Mouse (Mus musculus): ENCODE data around the gene AU022751.
"Not testable (repeated sequence)": the region's sequence is repeated elsewhere in the genome, so short reads cannot be mapped to it uniquely, and the experiment has no call there.

AU022751 gene

DNA sequence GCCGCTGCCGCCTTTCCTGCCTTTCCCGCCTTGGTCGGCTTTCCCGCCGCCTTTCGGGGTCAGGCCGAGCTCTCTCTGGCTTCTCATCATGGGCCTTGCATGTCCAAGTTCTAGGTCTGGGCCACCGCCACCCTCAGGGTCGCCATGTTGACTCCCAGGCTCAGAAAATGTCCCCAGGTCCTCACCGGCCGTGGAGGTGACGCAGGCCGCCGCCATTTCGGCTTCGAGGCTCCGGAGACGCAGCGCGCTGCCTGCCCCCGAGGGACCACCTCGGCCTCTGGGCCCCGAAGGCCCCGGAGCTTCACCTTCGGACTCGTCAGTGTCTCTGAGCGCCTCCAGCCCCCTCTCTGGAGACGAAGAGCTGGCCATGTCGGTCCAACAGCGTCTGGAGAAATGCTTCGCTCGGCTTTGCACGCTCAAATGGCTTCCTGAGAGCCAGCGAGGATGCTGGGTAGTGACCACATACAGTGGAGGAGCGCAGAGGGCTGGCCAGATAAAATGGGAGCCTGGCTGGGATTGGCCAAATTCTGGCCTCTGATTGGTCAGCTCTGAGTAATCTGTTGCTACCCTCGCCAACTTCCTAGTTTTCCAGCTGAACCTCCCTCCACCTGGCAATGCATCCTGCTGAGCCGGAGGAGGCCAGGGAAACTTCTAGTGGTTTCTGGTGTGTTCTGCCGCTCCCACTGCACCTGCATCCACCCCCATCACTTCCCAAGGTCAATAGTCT, at the start of gene AU022751:
Gene AU022751, minus strand, starts transcription at position 466 of the 727 bp plus-strand sequence.
- DNase-seq (ENCODE audit: low read depth, low spot score): no peak

DNA sequence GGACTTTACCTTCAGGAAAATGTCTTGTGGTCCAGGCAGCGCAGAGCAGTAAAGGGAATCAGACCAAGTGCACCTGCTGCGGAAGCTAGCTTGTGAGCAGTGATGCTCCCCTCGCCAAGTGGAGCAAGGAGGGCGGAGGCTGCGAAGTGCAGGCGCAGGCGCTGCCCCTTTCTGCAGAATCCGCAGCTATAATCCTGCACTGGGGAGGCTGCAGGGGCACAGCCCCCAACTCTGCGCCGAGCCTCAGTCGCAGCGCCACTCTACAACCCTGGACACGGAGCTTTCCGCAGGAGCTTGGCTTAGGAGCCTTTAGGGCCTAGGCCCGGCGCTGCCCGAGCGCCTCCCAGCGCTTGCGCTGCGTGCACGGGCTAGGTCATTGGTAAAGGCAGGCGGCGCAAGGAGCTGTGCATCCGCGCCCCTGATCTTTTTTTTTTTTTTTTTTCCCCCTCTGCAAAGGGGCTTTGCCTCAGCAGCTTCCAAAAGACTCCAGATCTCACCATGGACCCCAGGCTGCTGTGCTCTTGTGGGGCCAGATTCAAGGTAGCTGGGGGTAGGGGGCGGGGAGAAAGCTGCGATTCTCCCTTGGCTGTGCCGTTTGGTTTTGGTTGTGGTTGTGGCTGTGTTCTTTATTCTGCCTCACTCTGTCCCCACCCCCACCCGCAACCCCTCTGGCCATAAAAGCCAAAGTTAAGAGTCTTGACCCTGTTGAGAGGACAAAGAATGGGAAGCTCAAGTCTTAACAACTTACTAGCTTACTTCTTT, 9.0 kb upstream of the AU022751 start:
- DNase-seq (ENCODE audit: low read depth, low spot score): peak; percentile 54

DNA sequence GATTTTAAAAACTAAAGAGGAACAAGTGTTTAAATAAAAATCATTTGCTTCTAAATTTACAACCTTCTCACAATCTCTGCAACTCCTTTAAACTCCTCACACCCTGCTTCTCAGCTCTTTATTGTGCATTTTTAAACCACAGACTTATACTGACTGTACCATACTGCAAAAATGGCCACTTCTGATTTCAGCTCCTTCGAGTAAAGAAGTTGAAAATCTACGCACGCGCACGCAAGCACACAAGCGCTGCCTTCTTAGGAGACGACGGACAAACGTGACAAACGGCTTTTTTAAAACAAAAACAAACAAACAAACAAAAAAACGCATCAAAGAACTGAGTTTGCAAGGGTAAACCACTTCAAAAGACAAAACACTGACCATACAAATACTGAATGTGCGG, 8.3 kb upstream of the AU022751 start:
- DNase-seq (ENCODE audit: low read depth, low spot score): no peak

DNA sequence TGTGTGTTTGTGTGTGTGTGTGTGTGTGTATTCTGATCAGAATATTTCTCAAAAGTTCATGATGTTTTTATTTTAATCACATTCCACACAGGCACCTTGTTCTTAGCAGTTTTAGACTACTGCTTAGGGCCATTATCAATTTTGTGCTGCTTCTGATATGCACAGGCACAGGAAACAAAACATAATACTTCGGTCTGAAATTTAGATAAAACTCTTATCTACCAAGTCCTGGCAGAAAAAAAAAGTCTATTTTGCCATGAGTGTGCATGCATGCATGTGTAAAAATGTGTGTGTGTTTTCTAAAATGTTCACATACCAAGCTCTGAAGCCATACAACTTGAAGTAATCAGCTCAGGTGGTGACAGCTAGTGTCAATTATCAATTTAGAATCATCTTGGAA, 21.7 kb downstream of the AU022751 start:
- DNase-seq (ENCODE audit: low read depth, low spot score): no peak

DNA sequence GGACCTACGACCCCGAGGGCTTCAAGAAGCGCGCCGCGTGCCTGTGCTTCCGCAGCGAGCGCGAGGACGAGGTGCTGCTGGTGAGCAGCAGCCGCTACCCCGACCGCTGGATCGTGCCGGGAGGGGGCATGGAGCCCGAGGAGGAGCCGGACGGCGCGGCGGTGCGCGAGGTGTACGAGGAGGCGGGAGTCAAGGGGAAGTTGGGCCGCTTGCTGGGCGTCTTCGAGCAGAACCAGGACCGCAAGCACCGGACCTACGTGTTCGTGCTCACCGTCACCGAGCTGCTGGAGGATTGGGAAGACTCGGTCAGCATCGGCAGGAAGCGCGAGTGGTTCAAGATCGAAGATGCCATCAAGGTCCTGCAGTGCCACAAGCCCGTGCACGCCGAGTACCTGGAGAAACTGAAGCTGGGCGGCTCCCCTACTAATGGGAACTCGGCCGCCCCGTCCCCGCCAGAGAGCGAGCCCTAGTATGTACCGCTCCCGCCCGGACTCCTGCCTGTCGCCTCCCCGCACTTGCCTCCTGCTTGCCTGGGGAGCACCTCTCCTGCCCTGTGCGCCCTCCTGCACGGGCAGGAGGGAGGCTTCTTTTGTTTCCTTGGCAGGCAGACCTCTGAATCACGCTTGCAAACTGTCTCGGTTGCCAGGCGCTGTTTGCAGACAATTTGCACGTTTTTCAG, 35.1 kb downstream of the AU022751 start:
- not testable (repeated sequence) for DNase-seq (ENCODE audit: low read depth, low spot score)

DNA sequence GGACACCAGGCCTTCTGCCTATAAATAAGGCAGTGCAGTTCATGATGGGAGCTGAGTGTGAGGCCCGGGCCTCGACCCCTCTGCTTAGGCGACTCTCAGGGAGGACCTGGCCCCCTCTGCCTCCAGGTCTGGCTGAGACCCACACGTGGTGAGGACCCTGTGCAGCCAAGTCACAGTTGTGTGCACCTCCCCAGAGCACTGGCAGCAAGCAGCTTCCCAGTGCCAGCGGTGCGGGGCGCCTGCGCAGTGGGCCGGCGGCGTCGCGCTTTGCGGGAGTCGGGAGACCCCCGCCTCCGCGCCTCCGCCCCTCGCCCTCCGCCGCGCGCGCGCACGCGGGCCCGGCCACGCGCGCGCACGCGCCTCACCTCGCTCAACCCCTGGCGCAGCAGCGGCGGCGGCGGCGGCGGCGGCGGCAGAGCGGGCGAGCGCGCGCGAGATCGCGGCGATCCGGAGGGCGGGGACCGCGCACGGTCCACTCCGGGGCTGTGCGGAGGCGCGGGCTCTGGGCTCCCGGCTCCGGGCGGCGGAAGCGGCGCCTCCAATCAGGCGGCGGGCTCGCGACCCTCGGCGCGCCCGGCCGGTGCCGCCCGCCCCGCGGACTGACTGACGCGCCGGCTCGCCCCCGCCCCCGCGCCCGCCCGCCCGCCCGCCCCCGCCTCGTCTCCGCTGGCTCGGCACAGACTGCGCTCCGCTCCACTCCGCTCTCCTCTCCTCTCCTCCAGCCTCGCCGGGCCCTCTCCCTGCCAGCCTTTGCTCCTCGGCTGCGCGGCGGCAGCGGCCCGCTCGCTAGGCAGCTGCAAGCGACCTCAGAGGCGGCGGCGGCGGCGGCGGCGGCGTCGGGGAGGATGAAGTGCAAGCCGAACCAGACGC, 35.9 kb downstream of the AU022751 start, which contains the start of gene Nudt11:
Gene Nudt11, plus strand, starts transcription at position 388 of the 870 bp plus-strand sequence.
- DNase-seq (ENCODE audit: low read depth, low spot score): not testable (repeated sequence)

Measured in forelimb bud, embryonic 11.5 days (tissue).